Mouse (Mus musculus): Measurements from ENCODE around the gene Adra1d. TPM values are rescaled to one million over a fixed set of nuclear protein-coding genes. Genes with fewer than 3 reads are reported as not detected.

Gene Adra1d
- total RNA-seq, 2 experiments from 2014 or later: 14.3 to 17.1 TPM

DNA sequence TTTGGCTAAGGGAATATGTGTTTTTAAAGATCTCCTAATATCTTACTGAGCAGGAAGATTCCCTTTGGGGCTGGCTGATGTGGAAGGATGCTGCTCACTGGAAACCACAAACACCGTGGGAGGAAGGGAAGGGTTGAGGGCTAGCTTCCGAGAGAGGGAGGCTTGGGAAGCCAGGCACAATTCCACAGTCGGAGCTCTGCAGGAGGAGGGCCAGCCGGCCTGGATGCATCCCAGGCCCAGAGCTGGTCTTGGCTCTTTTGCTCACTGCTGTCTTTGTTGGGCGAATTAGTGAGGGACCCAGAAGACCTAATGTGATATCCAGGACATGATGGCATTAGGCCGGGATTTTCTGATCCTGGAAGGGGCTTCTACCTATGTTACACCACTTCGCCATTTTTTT is 63.9 kb downstream of the Adra1d start:
- no peak for DNase-seq (ENCODE audit: low spot score in 2 of 2)

DNA sequence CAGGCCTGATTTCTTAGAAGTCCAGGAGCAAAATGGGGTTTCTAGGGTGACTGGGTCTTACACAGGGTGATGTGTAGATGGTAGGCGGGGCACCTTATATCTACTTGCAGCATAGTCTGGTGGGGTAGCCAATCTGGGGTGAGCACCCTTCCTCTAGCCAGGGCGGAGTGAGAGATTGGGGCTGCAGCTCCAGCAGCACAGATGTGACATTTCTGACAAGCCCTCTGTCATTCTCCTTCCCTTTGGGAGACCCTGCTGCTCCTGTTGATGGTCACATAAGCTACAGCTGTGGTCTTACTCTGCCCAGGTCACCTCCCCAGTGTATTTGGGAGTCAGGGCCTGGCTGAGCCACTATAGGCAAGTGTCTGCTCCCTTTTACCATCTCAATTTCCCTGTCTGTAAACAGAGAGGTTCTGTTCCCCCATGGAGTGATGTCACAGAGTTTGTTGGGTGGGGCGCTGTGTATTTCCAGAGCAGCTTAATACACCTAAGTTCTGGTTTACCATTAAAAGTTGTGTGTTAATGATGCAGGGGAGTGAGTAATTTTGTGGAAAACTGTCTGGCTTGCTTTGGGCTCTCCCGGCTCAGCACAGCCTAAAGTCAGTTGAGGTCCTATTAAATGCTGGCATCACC is 64.7 kb downstream of the Adra1d start:
- DNase-seq (ENCODE audit: low spot score in 2 of 2): no peak

DNA sequence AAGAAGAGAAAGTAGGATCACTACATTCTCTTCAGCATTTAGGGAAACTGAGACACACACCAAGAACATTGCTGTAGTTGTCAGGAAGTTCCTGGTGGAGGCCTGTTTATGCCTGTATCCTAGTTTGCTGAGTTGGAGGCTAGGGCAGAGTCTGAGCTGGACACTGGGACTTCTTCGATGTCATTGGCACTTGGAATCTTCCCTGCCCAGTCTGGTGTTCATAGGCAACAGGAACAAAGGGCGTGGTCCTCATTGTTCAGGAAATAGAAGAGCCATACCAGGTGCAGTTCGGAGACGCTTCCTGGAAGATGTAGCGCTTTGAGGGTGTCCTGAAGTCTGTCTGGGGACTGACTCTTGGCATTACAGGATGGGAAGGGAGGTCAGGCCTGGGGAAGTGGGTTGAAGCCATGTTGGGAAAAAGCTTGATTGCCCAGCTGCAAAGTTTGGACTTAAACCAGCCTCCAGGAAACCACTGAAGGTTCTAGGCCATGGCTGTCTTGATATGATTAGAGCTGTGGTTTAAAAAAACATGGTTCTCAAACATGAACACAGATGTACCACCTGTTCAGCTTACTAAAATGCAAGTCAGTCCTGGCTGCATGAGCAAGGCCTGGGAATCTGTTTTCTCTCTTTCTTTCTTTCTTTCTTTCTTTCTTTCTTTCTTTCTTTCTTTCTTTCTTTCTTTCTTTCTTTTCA is 65.8 kb downstream of the Adra1d start:
- DNase-seq (ENCODE audit: low spot score in 2 of 2): no peak

Other genes starting within 250 kb of the Adra1d start
- gene Rnf24, start 209.4 kb downstream of the Adra1d start, total RNA-seq (2021): 1 to 10 TPM; 9.4 to 9.7 TPM
- gene Smox, start 70.8 kb downstream of the Adra1d start, total RNA-seq (2021): 10 to 100 TPM; 27.8 to 29.9 TPM